ENCODE assay signal across 15 mouse cellular contexts in the genomic region with DNA sequence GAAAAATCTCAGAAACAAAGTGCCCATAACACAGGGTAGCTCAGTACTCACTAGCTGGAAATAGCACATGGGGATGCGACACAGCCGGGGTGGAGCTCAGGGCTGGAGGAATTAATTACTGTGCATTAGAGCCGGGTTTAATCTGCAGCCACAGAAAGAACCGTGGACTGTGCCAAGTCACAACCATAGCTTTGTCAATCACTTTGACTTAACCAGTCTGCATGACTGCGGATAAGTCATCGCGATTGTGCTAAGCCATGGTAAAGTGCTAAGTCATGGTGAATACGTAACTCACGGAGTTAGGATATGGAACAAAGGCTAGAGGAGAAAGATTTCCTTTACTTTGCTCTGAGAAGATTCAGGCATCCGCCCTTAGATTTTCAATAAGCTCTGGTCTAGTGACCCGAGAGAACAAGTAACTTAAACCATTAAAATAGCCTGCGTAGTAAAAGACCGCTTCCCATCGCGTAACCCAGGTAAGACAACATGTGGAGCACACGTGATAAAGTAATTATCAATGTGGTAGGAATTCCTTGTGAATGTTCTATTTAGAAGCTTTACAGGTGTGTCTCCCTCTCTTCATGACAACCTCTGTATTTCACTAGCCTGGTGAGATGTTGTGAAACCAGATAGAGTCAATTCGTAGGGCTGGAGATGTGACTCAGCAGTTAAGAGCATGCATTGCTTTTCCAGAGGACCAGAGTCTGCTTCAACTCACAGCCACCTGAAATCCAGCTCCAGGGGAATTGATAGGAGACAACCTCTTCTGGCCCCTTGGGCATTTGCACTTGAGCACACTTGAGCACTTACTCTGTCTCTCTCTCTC. TPM values are rescaled to one million over a fixed set of nuclear protein-coding genes. Genes with fewer than 3 reads are reported as not detected.
DNase-seq lines count a peak whose midpoint lies in the region; ATAC-seq and TF ChIP-seq lines count a peak whose summit lies in the region.
"Had no signal": no experiment of that assay in that cellular context is flagged by ENCODE, and none has a peak within 500 bp of the region (broad histone marks: within the 10 kb centered on the region; RNA-seq: fewer than 3 reads in every experiment).

No protein-coding gene starts in this region.

- no peak overlapping the region for H3K9ac ChIP-seq in lung, postnatal 0 days (replicated peaks; ENCODE audit: low read depth)
- H3K9ac ChIP-seq in liver, postnatal 0 days (replicated peaks): no peak overlapping the region
- H3K9ac ChIP-seq: heart, embryonic 13.5 days had no signal

- no peak for TF ChIP-seq CTCF in lung, postnatal 0 days (IDR thresholded peaks at IDR 0.05)
- no peak for TF ChIP-seq CTCF in liver, postnatal 0 days (IDR thresholded peaks at IDR 0.05; ENCODE audit: low read depth)
- no peak for TF ChIP-seq CTCF in layer of hippocampus, adult 2 months (conservative IDR thresholded peaks at IDR 0.05)
- no peak for TF ChIP-seq CTCF in kidney, adult 2 months (conservative IDR thresholded peaks at IDR 0.05; ENCODE audit: insufficient read depth, insufficient read length, low read depth, low read length)

- no peaks in the 10 kb centered on the region for H3K4me1 ChIP-seq in lung, postnatal 0 days (ENCODE audit: insufficient read depth, low read depth, low read length)
- H3K4me1 ChIP-seq in liver, postnatal 0 days (ENCODE audit: insufficient read depth): peaks cover 34% of the 10 kb centered on the region
- H3K4me1 ChIP-seq in kidney, adult 2 months (ENCODE audit: control insufficient read depth, insufficient read depth, low read length): peaks cover 9% of the 10 kb centered on the region

- no peak for ATAC-seq in lung, postnatal 0 days
- peak; percentile 49 for ATAC-seq in liver, postnatal 0 days

- no peaks in the 10 kb centered on the region for H3K27me3 ChIP-seq in lung, postnatal 0 days (replicated peaks; ENCODE audit: insufficient read depth, low read length)
- no peaks in the 10 kb centered on the region for H3K27me3 ChIP-seq in liver, postnatal 0 days (ENCODE audit: insufficient read depth, low read length)
- no peaks in the 10 kb centered on the region for H3K27me3 ChIP-seq in kidney, adult 2 months (replicated peaks; ENCODE audit: control insufficient read depth, insufficient read depth, low read length)

- no peaks in the 10 kb centered on the region for H3K36me3 ChIP-seq in lung, postnatal 0 days (ENCODE audit: insufficient read depth, low read length)
- no peaks in the 10 kb centered on the region for H3K36me3 ChIP-seq in liver, postnatal 0 days (replicated peaks; ENCODE audit: insufficient read depth, low read length)
- no peaks in the 10 kb centered on the region for H3K36me3 ChIP-seq in kidney, adult 2 months (ENCODE audit: control insufficient read depth, insufficient read depth, low read length)
- H3K36me3 ChIP-seq: heart, embryonic 13.5 days had no signal

- DNase-seq in lung, postnatal 0 days (ENCODE audit: low spot score): peak; percentile 59
- DNase-seq in lung, postnatal 36 days: no peak
- peak; percentile 58 for DNase-seq in c-Kit-positive CD71-positive TER-119-positive erythroid progenitor cells, embryonic 14.5 days (ENCODE audit: low spot score)
- DNase-seq in liver, postnatal 0 days: no peak
- DNase-seq in retina, postnatal 1 day: peak; percentile 62
- DNase-seq in kidney, adult 18-20 months: no peak
- DNase-seq in layer of hippocampus, adult 2 months (ENCODE audit: low spot score in 2 of 2): no peak
- DNase-seq in kidney, adult 2 months: no peak
- DNase-seq: adrenal gland, postnatal 10 days; cerebellum, adult 11 months; gastrocnemius, postnatal 10 days; kidney, adult 9 months; left cerebral cortex, postnatal 4 days had no signal

- TF ChIP-seq POLR2A in kidney, adult 2 months (IDR thresholded peaks at IDR 0.05; ENCODE audit: low read depth, low read length): no peak

- 80% methylated on average over 17 of the region's 17 CpGs for WGBS in lung, postnatal 0 days
- 69% methylated on average over 17 of the region's 17 CpGs for WGBS in liver, postnatal 0 days (ENCODE audit: insufficient replicate concordance)
- 80% methylated on average over 17 of the region's 17 CpGs for WGBS in kidney, adult 2 months

- H3K27ac ChIP-seq in lung, postnatal 0 days (ENCODE audit: low read length): no peak overlapping the region
- H3K27ac ChIP-seq in liver, postnatal 0 days (ENCODE audit: low read depth): no peak overlapping the region
- H3K27ac ChIP-seq in layer of hippocampus, adult 2 months: no peak overlapping the region
- H3K27ac ChIP-seq in kidney, adult 2 months (ENCODE audit: insufficient read depth, low read depth, low read length): no peak overlapping the region
- H3K27ac ChIP-seq: heart, embryonic 13.5 days; macrophage had no signal

- no peak overlapping the region for H3K4me2 ChIP-seq in lung, postnatal 0 days (replicated peaks; ENCODE audit: low read depth, low read length)
- H3K4me2 ChIP-seq in liver, postnatal 0 days (ENCODE audit: low read depth, low read length): no peak overlapping the region
- H3K4me2 ChIP-seq: heart, embryonic 13.5 days had no signal

- H3K9me3 ChIP-seq in lung, postnatal 0 days (ENCODE audit: low read length): no peaks in the 10 kb centered on the region
- H3K9me3 ChIP-seq in liver, postnatal 0 days (ENCODE audit: low read length): no peaks in the 10 kb centered on the region
- H3K9me3 ChIP-seq: heart, embryonic 13.5 days had no signal

- TF ChIP-seq EP300 in lung, postnatal 0 days (IDR thresholded peaks at IDR 0.05): no peak
- no peak for TF ChIP-seq EP300 in liver, postnatal 0 days (IDR thresholded peaks at IDR 0.05; ENCODE audit: low read depth)

- no peak overlapping the region for H3K4me3 ChIP-seq in lung, postnatal 0 days (ENCODE audit: low read depth, low read length)
- H3K4me3 ChIP-seq in liver, postnatal 0 days (ENCODE audit: low read depth, low read length): no peak overlapping the region
- H3K4me3 ChIP-seq in layer of hippocampus, adult 2 months: no peak overlapping the region
- no peak overlapping the region for H3K4me3 ChIP-seq in kidney, adult 2 months (ENCODE audit: insufficient read depth, low read depth, low read length)
- H3K4me3 ChIP-seq: heart, embryonic 13.5 days had no signal

RNA-seq across cellular contexts. Expression of gene Ptgr1, which starts 3.9 kb away (rescaled TPM):
- 21.6 and 23.5 TPM in 2 replicates for polyA plus RNA-seq in lung, postnatal 0 days (2015; fragmentation: Nextera tagmentation; extraction: Ambion mirVana)
- polyA plus RNA-seq in liver, postnatal 0 days (2015; fragmentation: Nextera tagmentation; extraction: Ambion mirVana): 6.4 and 6.8 TPM in 2 replicates
- 1 to 10 TPM; 3.2 to 3.3 TPM for total RNA-seq in layer of hippocampus, adult 2 months (2021)
- polyA plus RNA-seq in kidney, adult 2 months (2012; rRNA removed): 2.8 and 3.5 TPM in 2 replicates

RNA-seq across cellular contexts. Expression of gene Dnajc25, which starts 4.0 kb away (rescaled TPM):
- 14.1 and 16.6 TPM in 2 replicates for polyA plus RNA-seq in lung, postnatal 0 days (2015; fragmentation: Nextera tagmentation; extraction: Ambion mirVana)
- polyA plus RNA-seq in liver, postnatal 0 days (2015; fragmentation: Nextera tagmentation; extraction: Ambion mirVana): 12.5 and 13.8 TPM in 2 replicates
- total RNA-seq in layer of hippocampus, adult 2 months (2021): 1 to 10 TPM; 5.5 to 6.1 TPM
- 2.7 and 3.1 TPM in 2 replicates for polyA plus RNA-seq in kidney, adult 2 months (2012; rRNA removed)

RNA-seq across cellular contexts. Expression of gene Gm20503, which starts 12.2 kb away (rescaled TPM):
- polyA plus RNA-seq in lung, postnatal 0 days (2015; fragmentation: Nextera tagmentation; extraction: Ambion mirVana): 18.9 and 23.2 TPM in 2 replicates
- 17.6 and 17.7 TPM in 2 replicates for polyA plus RNA-seq in liver, postnatal 0 days (2015; fragmentation: Nextera tagmentation; extraction: Ambion mirVana)
- 1 to 10 TPM in 1 of 2 experiments, not detected in 1; 2.5 TPM for total RNA-seq in layer of hippocampus, adult 2 months (2021)
- polyA plus RNA-seq in kidney, adult 2 months (2012; rRNA removed): not detected in 2 replicates
- polyA plus RNA-seq: macrophage had no signal

RNA-seq across cellular contexts. Expression of gene Gng10, which starts 44.1 kb away (rescaled TPM):
- polyA plus RNA-seq in lung, postnatal 0 days (2015; fragmentation: Nextera tagmentation; extraction: Ambion mirVana): 38.4 TPM in 2 replicates
- 16.0 and 16.2 TPM in 2 replicates for polyA plus RNA-seq in liver, postnatal 0 days (2015; fragmentation: Nextera tagmentation; extraction: Ambion mirVana)
- total RNA-seq in layer of hippocampus, adult 2 months (2021): 10 to 100 TPM; 91.0 to 93.5 TPM
- polyA plus RNA-seq in kidney, adult 2 months (2012; rRNA removed): 6.4 and 7.1 TPM in 2 replicates

RNA-seq across cellular contexts. Expression of gene Zkscan16, which starts 47.4 kb away (rescaled TPM):
- not detected in 2 replicates for polyA plus RNA-seq in lung, postnatal 0 days (2015; fragmentation: Nextera tagmentation; extraction: Ambion mirVana)
- 0.06 TPM in 1 of 2 replicates, not detected in the other for polyA plus RNA-seq in liver, postnatal 0 days (2015; fragmentation: Nextera tagmentation; extraction: Ambion mirVana)
- 10 to 100 TPM; 51.3 to 53.1 TPM for total RNA-seq in layer of hippocampus, adult 2 months (2021)
- polyA plus RNA-seq in kidney, adult 2 months (2012; rRNA removed): 0.11 TPM in 1 of 2 replicates, not detected in the other
- polyA plus RNA-seq: macrophage had no signal

Comparison
In these comparisons a context has a peak if more than half of its experiments do, and no peak if none do; other contexts are left out.
1. DNase-seq: peak in lung, postnatal 0 days (single experiment), c-Kit-positive CD71-positive TER-119-positive erythroid progenitor cells, embryonic 14.5 days (single experiment) and retina, postnatal 1 day (single experiment); none in lung, postnatal 36 days (single experiment), liver, postnatal 0 days (single experiment), kidney, adult 18-20 months (single experiment), layer of hippocampus, adult 2 months (0 of 2) and kidney, adult 2 months (single experiment).
2. RNA of gene Gm20503, which starts 12.2 kb away (polyA plus RNA-seq): 18.9 to 23.2 TPM in lung, postnatal 0 days and 17.6 to 17.7 TPM in liver, postnatal 0 days; not detected in kidney, adult 2 months; every median in the first group is over 10 times any median in the second.